Mouse (Mus musculus) left cerebral cortex, postnatal 14 days (tissue): ENCODE data around the gene Tbc1d9b. TPM values are rescaled to one million over a fixed set of nuclear protein-coding genes. Genes with fewer than 3 reads are reported as not detected.
"Not testable (repeated sequence)": the region's sequence is repeated elsewhere in the genome, so short reads cannot be mapped to it uniquely, and the experiment has no call there.

Experiments
- DNase-seq, 2 experiments: peaks; one replicate each; pipeline ENCODE4 v3.0.0; 2021 to 2022; ENCODE audit warnings: low spot score in 2 of 2, mixed read lengths in 1 of 2
- intact Hi-C: fragments of 180-260 bp; cut with DNase I; formaldehyde crosslinking; loops from one replicate; pipeline ENCODE4 v1.15.1; 2025
- total RNA-seq, 2 experiments: library from RNA; stranded (reverse); gene quantifications; 2 replicates each; pipeline ENCODE4 v1.2.3; 2021

The Tbc1d9b gene
- total RNA-seq, 2 experiments from 2014 or later, result 90.3 to 103 TPM

DNA sequence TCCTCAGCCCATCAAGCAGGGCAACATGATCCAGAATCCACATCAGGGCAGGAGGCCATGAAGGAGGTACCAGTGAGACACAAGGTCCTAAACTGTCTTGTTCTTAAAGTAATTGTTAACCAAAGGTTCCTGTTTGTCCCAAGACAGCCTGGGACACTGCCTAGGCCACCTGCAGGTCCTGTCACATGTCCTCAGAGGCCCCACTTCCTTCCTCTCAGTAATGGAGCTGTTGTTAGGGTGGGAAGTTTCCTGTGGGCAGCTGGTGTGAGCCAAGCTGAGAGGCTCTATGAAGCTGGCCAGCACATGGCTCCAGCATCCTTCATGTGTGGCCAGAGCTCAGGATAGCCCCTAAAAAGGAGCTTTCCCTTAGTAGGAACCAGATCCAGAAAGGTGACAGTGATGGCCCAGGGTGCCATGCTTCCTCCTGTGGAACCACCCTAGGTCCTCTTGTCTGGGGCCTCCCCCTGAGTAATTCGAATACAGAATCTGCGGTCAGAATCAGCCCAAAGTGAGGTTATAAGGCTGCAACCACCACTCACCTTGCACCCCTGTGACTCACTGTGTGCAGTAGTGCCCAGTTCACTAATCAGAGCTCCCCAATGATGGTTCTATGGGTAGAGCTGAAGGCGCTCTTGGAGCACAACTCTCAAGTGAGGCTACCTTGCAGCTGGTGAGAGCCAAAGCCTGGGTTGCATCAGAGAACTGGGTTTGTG, 31.3 kb downstream of the Tbc1d9b start:
- no peak for DNase-seq
- intact Hi-C loops, result no loop called here

DNA sequence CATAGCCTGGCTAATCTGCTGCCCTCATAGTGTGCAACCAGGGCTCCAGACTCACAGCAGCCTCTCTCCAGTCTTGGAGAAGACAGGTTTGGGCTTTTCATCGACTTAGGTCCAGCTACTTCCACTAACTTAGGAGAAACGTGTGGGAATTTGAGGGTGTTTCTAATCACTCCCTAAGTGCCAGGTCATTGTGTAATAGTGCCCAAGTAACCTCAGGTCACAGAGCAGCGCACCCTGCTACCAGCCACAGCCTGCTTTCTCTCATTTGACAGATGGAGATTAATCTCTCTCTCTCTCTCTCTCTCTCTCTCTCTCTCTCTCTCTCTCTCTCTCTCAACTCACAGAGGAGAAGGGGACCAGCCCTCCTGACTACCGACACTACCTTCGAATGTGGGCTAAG, 37.2 kb downstream of the Tbc1d9b start:
- no peak for DNase-seq
- intact Hi-C loops, result no loop called here

DNA sequence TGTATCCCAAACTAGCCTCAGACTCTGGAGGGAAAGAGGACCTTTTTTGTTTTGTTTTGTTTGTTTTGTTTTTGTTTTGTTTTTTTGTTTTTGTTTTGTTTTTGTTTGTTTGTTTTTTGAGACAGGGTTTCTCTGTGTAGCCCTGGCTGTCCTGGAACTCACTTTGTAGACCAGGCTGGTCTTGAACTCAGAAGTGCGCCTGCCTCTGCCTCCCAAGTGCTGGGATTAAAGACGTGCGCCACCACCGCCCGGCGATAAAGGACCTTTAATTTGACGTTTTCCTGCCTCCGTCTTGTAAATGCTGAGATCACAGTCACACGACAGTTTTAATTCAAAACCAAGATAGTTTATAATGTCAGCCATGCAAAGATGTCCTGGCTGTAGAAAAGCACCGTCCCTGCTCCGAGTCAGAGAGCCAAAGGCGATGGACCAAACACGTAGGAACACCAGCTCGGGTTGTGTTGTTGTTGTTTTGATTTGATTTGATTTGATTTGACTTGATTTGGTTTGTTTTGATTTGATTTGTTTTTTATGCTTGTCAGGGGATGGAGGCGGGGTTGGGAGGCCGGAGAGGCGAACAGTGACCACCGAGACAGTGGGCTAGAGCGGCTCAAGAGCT, 43.0 kb downstream of the Tbc1d9b start, which contains the start of gene Mrnip:
Gene Mrnip (plus strand): TSS at position 334 of the 619 bp plus-strand sequence.
- intact Hi-C loops, result not testable (repeated sequence)
- peak; percentile 34 to 68 for DNase-seq

DNA sequence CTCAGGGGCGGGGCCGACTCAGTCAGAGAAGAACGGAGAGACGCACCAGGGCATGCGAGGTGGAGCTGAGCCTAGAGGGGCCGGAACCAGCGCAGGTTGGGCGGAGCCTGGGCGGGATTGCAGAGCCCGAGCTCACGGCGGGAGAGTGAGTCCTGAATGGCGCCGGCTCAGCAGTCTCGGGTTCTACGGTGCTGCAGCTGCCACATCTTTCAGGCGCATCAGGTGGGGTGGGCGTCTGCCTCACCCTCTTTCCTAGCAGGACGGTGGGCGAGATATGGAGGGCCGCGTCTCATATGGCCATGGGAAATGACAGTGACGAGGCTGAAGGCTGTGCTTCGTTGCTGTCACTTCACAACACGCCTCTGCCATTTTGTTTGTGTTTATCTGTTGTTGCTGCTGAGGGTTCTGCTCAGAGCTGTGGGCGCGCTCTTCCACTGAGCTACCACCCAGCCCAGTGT, 43.6 kb downstream of the Tbc1d9b start:
- peak; percentile 97 to 98 for DNase-seq
- intact Hi-C loops, result no loop called here

DNA sequence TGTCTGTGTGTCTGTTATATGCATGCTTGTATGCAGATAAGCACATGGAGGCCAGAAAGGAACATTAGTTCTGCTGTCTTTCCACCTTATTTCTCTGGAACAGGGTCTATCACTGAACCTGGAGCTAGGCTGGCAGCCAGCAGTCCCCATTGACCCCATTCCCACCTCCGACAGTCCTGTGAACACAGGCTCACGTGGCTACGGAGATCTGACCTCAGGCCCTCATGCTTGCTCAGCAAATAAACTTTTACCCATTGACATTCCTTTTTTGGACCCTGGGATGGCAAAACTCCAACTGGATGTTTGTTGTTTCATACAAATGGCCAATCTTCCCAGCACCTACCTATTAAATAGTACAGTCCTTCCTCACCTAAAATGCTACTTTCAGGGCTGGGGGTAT, 45.2 kb downstream of the Tbc1d9b start:
- no peak for DNase-seq
- intact Hi-C loops, result no loop called here

DNA sequence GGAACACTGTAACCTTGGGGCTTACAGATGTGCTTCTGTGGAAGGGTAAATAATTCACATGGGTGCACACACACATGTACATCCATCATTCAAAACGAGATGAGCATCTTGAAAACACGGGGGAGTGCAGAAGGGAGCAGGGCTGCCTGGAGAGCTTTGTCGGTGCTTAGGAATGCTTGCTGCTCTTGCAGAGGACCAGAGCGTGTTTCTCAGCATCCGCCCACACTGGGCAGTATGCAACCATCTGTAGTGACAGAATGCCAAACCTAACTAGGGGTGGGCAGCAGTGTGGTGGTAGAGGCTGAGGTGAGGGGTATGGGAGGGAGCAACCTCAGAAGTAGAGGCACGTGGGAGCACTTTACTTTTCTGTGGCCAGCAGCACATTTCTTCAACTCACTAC, 45.9 kb downstream of the Tbc1d9b start:
- intact Hi-C loops, result no loop called here
- DNase-seq, result peak in 1 of 2 experiments; percentile 51

DNA sequence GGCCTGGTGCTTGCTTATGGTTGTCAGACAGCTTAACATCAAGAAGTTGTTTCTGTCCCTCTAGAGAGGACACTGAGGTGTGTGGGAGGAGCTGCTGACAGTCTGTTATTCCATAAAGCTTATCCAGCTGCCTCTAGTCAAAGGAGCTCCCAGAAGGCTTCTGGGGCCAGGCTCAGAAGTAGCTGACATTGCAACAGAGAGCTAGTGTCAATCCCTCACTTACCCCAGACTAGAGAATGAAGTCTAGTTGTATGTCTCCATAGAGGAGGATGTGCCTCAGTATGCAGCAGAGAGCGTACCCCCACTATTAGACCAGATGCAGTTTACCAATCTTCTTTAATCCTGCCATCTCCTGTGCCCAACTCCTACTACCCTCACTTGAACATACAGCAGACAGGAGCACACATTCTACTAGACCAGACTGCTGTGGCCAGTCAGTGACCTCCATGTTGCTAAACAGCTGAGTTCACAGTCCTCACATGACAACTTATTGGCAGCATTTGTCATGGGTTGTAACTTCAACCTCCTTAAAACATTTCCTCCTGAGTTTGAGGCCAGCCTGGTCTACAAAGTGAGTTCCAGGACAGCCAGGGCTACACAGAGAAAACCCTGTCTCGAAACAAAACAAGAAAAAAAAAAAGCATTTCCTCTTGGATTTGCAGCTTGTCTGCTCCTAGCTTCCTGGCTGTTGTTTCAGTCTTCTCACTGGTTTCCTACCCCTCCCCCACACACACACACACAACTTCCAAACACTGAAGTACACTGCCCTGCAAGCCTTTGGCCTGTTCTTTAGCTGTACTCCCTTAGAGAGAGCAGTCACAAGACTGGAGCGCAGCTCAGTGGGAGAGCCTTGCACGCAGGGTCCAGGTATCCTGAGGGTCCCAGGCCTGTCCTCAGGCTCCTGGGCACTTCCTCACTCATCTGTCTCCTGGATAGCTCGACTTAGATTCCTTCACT, 47.6 kb downstream of the Tbc1d9b start:
- DNase-seq, result no peak
- intact Hi-C loops, result no loop called here

DNA sequence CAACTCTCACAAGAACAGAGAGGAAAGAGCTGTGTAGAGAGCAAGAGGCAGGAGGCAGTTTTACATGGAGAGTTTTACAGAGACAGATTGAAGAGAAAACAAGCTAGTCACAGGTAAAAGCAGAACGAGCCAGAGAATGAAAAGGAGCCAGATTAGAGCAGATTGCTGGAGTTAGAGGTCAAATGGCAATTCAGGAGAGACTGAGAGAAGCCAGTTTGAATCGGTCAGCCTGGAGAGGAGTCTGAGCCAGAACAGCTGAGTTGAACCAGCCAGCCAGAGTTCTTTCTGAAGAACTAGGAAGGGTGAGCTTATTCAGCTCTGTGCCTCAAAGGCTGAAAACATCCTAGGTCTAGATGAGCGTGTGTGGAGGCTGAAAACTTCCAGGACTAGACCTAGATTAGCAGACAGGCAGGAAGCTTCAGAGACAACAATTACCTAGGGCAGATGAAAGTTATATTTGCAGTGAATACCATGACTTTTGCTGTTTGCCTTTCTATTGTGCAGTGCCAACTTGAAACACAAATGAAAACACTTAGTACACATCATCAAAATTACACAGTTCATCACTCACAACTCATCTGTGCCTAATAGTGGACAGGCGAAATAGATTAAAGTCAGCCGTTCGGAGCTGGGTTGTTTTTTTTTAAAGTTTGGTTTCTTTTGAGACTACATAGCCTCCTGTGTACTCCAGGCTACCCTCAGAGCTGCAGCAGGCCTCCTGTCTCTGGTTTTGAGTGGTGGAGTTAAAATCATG, 49.5 kb downstream of the Tbc1d9b start:
- intact Hi-C loops, result no loop called here

DNA sequence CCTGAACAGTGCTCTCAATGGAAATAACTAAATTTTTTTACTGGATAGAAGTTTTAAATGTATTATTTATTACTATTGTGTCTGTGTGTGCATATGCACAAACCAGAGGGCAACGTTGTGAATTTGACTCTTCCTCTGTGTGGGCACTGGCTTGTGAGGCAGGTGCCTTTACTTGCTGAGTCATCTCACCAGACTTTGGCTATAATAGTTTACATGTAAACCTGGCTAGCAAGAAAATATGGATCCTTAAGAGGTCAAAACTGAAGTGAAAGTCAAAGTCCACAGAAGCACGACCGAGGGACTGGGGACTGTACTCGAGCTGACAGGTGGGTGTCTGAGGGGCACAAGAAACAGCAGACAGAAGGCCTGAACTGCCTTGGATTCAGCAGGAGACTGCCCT, 51.5 kb downstream of the Tbc1d9b start:
- intact Hi-C loops, result no loop called here
- no peak for DNase-seq

More for the DNA sequence above, 49.5 kb downstream of the Tbc1d9b start:
- no peak for DNase-seq

DNA sequence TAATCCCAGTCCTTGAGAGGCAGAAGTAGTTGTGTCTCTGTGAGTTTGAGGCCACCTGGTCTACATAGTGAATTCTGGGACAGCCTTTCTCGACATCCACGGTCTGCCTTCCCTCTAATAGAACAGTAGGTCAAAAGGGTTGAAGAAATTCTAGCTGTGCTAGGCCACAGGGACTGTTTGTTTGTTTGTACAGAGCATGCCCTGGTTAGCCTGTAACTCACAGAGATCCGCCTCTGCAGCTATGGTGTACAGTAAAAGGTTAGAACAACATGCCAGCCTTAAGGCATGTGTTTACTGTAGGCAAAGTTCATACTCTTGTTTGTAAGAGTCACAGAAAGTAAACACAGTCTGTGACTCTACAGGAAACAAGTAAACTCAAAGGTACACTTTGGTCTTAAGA, 53.6 kb downstream of the Tbc1d9b start:
- DNase-seq, result no peak
- intact Hi-C loops, result no loop called here

DNA sequence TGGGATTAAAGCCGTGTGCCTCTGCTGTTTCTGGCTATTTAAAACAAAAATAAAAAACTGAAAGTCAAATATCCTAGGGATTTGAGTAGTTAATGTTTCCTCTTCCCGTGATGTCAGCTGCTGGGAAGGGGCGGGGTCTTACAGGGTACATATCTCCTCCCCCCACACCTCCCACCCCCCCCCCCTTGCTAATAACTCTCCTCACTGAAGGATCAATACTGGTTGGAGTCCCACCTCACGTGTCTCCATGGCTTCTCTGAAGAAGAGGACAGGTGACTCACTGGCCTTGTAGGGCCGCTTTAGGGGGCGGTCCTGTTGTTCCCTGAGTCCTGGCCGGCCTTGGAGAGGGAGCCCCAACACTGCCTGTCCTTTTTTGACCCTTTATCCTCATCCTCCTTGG, 57.5 kb downstream of the Tbc1d9b start:
- intact Hi-C loops, result no loop called here
- no peak for DNase-seq

DNA sequence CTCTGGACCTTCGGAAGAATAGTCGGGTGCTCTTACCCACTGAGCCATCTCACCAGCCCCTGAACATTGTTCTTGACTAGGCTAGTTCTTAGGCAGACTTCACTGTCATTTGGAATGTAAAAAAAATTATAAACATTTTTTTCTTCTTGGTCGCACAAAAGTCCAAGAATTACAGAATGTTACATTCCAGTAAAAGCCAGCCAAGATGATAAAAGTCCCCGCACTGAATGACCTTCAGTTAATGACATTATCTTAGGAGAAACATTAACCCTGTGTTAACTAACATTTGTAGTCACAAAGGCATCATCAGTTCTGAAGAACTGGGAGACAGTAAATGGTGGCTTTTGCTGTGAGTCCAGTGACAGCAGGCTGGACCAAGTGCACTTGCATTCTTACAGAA, 59.2 kb downstream of the Tbc1d9b start:
- intact Hi-C loops, result no loop called here
- DNase-seq, result no peak

DNA sequence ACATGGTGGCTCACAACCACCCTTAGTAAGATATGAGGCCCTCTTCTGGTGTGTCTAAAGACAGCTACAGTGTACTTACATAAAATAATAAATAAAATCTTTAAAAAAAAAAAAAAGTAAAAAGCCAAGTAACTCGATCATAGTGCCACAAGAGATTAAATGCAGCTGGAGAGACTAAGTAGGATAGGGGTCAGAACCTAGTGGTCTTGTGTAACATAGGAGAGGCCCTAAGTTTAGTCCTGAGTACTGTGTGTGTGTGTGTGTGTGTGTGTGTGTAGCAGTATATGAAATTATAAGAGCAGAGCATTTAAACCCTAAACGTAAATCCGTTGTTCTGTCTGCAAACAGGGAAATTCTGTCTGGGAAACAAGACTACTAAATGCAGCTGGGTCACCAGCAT, 61.1 kb downstream of the Tbc1d9b start:
- DNase-seq, result no peak
- intact Hi-C loops, result no loop called here

DNA sequence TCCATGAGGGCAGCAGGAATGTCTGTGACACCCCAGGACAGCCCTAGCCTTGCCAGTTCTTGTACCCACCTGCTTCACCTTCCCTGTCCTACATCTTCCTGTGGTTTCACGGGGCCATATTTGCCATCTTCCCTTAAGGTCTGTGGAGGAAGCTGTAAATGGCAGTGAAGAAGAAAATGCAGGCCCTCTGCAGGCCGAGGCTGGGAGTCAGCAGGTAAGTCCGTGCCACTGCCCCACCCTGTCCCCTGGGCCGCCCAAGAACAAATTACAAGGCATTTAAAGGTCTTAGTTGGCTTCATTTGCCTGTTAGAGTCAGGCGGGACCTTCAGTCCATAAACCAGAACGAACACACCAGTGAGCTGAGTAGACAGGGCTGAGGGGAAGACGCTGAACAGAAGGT, 62.9 kb downstream of the Tbc1d9b start:
- intact Hi-C loops, result no loop called here
- no peak for DNase-seq

DNA sequence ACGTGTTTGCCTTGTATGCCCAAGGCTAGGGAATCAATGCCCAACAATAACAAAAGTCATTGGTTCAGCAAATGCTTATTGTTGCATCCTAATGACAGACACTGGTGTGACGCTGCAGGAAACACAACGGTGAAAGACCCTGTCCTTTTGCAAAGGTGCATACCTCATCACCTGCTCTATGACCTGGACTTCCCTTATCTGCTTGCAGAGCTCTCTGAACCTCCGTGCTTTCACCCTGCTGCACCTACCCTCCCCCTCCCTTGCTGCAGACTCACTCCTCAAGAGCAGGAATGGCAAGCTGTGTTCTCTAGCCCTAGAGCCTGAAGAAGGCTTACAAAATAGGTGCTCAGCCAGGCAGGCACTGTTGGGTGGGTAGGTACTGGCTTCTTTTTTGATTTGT, 63.6 kb downstream of the Tbc1d9b start:
- DNase-seq, result no peak
- intact Hi-C loops, result no loop called here

DNA sequence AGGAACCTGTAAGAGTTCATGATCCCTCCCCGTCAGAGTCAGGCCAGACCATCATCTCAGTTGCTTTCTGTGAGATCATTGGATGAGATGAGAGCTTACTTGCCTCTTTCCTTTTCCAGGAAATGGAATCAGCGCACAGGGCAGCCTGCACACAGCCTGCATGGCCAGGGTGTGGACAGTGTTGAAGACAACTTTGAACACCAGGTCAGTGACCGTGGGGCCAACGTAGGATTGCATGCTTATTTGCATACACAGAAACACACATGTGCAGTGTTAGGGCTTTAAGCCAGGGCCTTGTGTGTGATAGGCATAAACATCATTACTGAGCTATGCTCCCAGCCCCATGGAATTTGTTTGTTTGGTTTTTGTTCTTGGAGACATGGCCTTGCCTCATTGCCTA, 66.3 kb downstream of the Tbc1d9b start:
- intact Hi-C loops, result no loop called here

DNA sequence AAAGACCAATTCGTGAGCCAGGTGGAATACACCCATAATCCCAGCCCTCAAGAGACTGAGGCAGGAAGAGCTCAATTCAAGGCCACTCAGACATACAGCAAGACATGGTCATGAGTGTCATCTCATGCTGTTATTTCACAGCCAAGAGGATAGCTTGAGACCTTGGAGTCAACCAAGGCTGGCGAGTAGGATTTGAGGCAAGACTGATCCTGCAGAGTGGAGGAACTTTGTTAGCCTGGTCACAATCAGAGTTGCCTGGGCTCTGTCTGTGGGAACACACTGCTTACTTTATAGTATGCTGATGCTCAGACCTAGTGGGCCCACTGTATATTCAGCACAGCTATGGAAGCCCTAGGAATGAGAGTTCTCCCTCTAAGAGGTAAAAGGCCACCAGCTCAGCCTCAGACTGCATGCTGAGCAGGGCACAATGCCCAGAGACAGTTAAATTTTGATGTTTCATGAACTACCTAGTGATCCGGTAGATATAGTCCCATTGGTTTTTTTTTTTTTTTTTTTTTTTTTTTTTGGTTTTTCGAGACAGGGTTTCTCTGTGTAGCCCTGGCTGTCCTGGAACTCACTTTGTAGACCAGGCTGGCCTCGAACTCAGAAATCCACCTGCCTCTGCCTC, 67.1 kb downstream of the Tbc1d9b start:
- intact Hi-C loops, result no loop called here
- DNase-seq, result no peak

More for the DNA sequence above, 66.3 kb downstream of the Tbc1d9b start:
- DNase-seq, result no peak

DNA sequence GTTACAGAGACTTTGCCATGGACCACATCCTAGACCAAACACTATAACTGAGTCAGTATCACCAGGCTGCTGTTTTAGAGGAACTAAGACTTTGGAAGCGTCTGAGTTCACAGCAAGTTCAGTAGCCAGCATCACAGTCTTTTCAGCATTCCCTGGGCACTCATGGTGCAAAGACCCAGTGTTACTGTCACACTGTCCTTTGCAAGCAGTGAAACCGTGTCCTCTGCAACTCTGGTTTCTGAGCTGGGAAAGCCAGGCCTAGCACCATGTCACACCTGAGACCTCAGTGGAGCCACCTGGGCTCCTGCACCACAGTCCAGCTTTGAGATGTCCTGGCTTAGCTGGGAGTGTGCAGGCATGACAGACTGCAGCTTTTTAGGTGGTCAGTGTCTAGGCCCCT, 67.7 kb downstream of the Tbc1d9b start:
- no peak for DNase-seq
- intact Hi-C loops, result no loop called here

DNA sequence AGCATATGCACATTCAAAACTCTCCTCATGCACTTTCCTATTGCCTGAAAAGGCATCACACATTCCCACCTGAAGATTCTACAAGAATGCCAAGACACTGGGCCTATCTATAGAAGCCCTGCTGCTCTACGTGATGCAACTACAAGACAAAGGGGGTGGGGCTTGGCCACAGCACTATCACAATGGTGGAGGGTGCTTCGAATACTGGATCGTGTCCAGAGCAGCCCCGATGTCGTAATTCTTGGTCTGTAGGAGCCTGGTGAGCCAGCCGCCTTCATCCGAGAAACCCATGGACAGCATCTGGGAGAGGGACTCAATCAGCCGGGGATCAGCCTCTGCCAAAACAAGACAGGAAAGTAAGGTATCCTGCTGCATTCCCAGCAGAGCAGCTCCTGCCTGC, 69.4 kb downstream of the Tbc1d9b start:
- DNase-seq, result no peak

More for the DNA sequence above, 69.4 kb downstream of the Tbc1d9b start:
- intact Hi-C loops, result no loop called here
